Mouse (Mus musculus): ENCODE data around the gene Eefsec. TPM values are rescaled to one million over a fixed set of nuclear protein-coding genes. Genes with fewer than 3 reads are reported as not detected.

Eefsec gene
- total RNA-seq, 2 experiments from 2014 or later: 21.8 to 23.3 TPM

DNA sequence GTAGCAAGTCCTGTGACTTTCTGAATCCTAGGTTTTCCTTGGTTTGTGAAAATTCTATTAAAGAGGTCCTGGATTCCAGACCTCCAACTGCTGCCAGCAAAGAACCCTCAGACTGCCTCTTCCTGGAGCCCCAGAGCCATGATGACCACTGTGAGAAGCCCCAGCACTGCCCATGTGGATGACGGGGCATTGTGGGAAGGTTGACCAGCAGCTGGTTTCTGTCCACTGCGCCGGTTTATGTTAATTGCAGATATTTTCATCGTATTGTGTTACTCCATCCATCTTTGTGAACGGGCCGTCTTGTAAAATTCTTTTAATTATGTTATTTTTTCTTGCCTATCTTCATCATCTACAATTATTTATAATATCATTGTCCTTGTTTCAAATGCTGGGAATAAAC lies 171.7 kb downstream of the Eefsec start:
- no peak overlapping the region for H3K27ac ChIP-seq
- no peak overlapping the region for H3K4me3 ChIP-seq
- no peak for DNase-seq (ENCODE audit: extremely low spot score in 1 of 2, low spot score in 2 of 2)
- TF ChIP-seq CTCF (IDR thresholded peaks at IDR 0.05): no peak
- intact Hi-C loops (cut with DNase I): no loop called here

DNA sequence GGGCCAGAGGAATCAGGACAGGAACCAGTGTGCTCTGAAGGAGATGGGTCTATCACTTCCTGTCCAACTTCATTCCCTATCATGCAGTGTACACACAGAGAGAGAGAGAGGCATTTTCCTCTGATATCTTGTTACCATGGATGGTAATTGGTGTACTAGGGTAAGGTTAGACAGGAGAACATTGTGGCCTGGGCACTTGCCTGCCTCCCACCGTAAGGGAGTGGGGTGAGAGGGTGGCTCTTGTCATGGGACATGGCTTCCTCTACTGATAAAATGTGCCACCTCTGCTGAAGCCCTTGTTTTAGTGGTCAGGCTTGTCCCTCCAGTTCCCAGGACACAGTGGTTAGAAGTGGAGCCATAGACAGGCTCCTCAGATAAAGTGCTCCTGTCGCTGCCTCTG lies 178.4 kb downstream of the Eefsec start:
- no peak overlapping the region for H3K27ac ChIP-seq

DNA sequence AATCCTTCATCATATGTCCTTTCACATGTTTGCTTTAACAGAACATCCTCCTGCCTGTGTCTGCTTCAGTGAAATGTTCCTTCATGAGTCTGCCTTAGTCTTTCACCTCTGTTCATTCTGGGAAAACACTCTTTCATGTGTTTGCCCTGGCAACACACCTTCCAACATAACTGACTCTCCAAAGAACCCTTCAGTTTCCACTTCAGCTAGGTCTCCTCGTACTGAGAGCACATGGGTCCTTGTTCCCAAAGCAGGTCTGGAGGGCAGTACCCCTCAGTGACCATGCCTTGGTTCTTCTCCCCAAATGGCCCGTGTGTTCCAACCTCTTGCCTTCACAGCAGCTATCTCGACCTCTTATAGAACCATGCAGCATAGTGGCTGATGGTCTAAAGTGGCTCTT lies 179.3 kb downstream of the Eefsec start:
- intact Hi-C loops (cut with DNase I): no loop called here
- no peak for DNase-seq (ENCODE audit: extremely low spot score in 1 of 2, low spot score in 2 of 2)
- TF ChIP-seq CTCF (IDR thresholded peaks at IDR 0.05): no peak
- H3K4me3 ChIP-seq: no peak overlapping the region
- H3K27ac ChIP-seq: no peak overlapping the region

More for the DNA sequence above, 178.4 kb downstream of the Eefsec start:
- DNase-seq (ENCODE audit: extremely low spot score in 1 of 2, low spot score in 2 of 2): no peak
- intact Hi-C loops (cut with DNase I): no loop called here
- no peak for TF ChIP-seq CTCF (IDR thresholded peaks at IDR 0.05)
- no peak overlapping the region for H3K4me3 ChIP-seq

DNA sequence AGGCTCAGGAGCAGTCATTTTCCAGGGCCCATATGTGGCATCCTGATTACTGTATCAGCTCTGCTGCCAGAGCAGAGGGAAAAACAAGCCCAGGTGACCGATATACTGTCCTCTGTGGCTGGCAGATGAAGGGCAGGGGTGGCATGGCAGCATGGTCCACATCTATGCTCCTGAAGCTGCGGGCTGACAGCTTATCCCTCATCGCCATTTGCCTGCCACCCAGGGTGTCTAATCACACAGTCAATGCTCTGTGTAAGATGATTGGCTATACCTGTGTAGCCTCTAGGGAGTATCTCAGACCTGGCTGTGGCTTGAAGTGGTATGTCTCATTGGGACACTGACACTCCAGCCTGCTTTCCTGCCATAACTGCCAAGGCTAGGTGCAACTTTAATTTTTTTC lies 180.3 kb downstream of the Eefsec start:
- no peak for TF ChIP-seq CTCF (IDR thresholded peaks at IDR 0.05)
- no peak for DNase-seq (ENCODE audit: extremely low spot score in 1 of 2, low spot score in 2 of 2)
- Histone ChIP-seq H3K27ac (no peak overlapping the region), H3K4me3 (no peak overlapping the region)
- intact Hi-C loops (cut with DNase I): no loop called here

DNA sequence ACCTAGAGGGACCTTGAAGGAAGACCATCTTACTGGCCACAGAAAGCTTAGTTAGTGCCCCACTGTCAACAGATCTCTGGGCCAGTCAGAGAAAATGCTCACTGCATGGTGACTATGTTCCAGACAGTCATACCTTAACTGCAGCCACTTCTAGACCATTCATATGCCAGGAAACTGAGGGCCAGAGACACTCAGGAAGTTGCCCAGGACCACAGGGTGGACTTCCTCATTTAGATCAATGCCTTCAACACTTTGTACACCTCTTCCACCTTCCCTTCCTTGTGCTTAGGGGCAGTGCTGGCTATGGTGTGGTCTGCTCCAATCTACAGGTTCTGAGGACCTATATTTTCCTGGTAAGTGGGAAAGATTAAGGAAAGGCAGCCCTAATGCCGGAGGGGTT lies 181.0 kb downstream of the Eefsec start:
- TF ChIP-seq CTCF (IDR thresholded peaks at IDR 0.05): no peak
- intact Hi-C loops (cut with DNase I): no loop called here
- DNase-seq (ENCODE audit: extremely low spot score in 1 of 2, low spot score in 2 of 2): no peak
- Histone ChIP-seq H3K4me3 (no peak overlapping the region), H3K27ac (no peak overlapping the region)

DNA sequence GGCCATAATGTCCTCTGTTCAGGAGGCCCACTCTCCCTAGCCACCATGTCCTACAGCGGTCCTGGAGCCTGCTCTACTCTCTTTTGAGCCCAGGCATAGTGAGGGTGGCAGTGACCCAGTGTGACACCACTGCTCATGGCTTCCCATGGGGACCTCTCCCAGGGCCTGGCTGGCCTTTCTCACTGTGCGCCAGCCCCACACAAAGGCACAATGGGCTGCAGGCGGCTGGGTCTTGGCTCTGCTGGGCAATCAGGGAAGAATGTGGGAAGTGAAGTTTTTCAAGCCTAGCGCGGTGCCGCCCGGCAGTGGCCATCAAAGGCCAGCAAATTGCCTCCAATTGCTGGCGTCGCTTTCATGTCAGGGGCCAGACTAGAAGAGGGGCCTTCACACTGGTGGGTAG lies 184.2 kb downstream of the Eefsec start:
- DNase-seq (ENCODE audit: extremely low spot score in 1 of 2, low spot score in 2 of 2): peak in 1 of 2 experiments; percentile 29
- H3K4me3 ChIP-seq: no peak overlapping the region
- no peak for TF ChIP-seq CTCF (IDR thresholded peaks at IDR 0.05)
- no peak overlapping the region for H3K27ac ChIP-seq
- intact Hi-C loops (cut with DNase I): no loop called here

GRCm38 (mm10) chr6:88260645-88261044 lies 185.7 kb downstream of the Eefsec start:
- no peak overlapping the region for H3K4me3 ChIP-seq
- H3K27ac ChIP-seq: no peak overlapping the region
- no peak for DNase-seq (ENCODE audit: extremely low spot score in 1 of 2, low spot score in 2 of 2)
- intact Hi-C loops (cut with DNase I): no loop called here
- TF ChIP-seq CTCF (IDR thresholded peaks at IDR 0.05): no peak

- DNase-seq (ENCODE audit: extremely low spot score in 1 of 2, low spot score in 2 of 2): no peak
- Histone ChIP-seq H3K4me3 (no peak overlapping the region), H3K27ac (no peak overlapping the region)
- no peak for TF ChIP-seq CTCF (IDR thresholded peaks at IDR 0.05)
- intact Hi-C loops (cut with DNase I): no loop called here
Measured at GRCm38 (mm10) chr6:88259621-88260020, 186.7 kb downstream of the Eefsec start.

DNA sequence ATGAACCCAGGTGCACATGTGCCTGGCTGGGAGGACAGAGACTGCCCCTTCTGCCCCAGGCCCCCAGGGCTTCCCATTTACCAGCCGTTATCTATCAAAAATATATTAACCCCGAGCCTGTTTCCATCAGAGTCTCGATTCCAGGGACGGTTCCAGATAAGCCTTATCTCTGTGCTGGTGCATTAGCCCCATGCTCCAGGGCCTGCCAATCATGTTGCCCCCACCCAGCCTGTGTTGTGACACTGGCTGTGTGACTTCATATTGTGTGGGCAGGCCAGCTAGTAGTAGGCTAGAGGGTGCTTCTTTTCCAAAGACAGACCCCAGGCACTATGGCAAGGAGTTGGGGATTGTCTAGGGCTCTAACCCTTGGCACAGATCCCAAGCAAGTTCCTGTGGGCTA lies 190.9 kb downstream of the Eefsec start:
- Histone ChIP-seq H3K4me3 (no peak overlapping the region), H3K27ac (no peak overlapping the region)
- DNase-seq (ENCODE audit: extremely low spot score in 1 of 2, low spot score in 2 of 2): no peak
- intact Hi-C loops (cut with DNase I): no loop called here
- TF ChIP-seq CTCF (IDR thresholded peaks at IDR 0.05): no peak

GRCm38 (mm10) chr6:88254082-88254481 lies 192.3 kb downstream of the Eefsec start:
- DNase-seq (ENCODE audit: extremely low spot score in 1 of 2, low spot score in 2 of 2): no peak
- no peak overlapping the region for H3K4me3 ChIP-seq
- no peak overlapping the region for H3K27ac ChIP-seq
- TF ChIP-seq CTCF (IDR thresholded peaks at IDR 0.05): no peak
- intact Hi-C loops (cut with DNase I): no loop called here

- intact Hi-C loops (cut with DNase I): no loop called here
- TF ChIP-seq CTCF (IDR thresholded peaks at IDR 0.05): no peak
- no peak overlapping the region for H3K27ac ChIP-seq
- DNase-seq (ENCODE audit: extremely low spot score in 1 of 2, low spot score in 2 of 2): no peak
- H3K4me3 ChIP-seq: no peak overlapping the region
Measured at GRCm38 (mm10) chr6:88251798-88252478, 194.4 kb downstream of the Eefsec start.

DNA sequence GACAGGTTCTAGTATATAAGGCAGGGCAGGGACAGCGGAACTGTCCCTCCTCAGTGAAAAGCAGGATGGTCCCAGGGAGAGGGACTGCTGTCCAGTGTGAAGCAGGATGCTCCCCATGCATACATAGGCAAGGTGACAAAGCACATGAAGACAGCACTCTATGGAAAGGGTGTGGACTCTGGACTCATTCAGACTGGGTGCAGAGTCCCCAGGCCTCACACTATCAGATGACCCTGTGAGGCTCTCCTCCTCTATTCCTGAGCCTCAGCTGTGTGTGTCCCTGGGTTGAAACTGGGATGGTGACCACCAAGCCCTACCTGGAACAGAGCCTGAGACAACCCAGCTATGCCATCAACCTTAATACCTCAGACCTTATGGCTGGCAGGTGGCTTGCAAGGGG lies 194.9 kb downstream of the Eefsec start:
- H3K4me3 ChIP-seq: no peak overlapping the region
- TF ChIP-seq CTCF (IDR thresholded peaks at IDR 0.05): no peak
- intact Hi-C loops (cut with DNase I): no loop called here
- H3K27ac ChIP-seq: no peak overlapping the region
- DNase-seq (ENCODE audit: extremely low spot score in 1 of 2, low spot score in 2 of 2): no peak

- intact Hi-C loops (cut with DNase I): no loop called here
- H3K27ac ChIP-seq: no peak overlapping the region
- no peak for DNase-seq (ENCODE audit: extremely low spot score in 1 of 2, low spot score in 2 of 2)
- TF ChIP-seq CTCF (IDR thresholded peaks at IDR 0.05): no peak
- no peak overlapping the region for H3K4me3 ChIP-seq
Measured at GRCm38 (mm10) chr6:88249231-88249630, 197.1 kb downstream of the Eefsec start.
